In the genomic region with DNA sequence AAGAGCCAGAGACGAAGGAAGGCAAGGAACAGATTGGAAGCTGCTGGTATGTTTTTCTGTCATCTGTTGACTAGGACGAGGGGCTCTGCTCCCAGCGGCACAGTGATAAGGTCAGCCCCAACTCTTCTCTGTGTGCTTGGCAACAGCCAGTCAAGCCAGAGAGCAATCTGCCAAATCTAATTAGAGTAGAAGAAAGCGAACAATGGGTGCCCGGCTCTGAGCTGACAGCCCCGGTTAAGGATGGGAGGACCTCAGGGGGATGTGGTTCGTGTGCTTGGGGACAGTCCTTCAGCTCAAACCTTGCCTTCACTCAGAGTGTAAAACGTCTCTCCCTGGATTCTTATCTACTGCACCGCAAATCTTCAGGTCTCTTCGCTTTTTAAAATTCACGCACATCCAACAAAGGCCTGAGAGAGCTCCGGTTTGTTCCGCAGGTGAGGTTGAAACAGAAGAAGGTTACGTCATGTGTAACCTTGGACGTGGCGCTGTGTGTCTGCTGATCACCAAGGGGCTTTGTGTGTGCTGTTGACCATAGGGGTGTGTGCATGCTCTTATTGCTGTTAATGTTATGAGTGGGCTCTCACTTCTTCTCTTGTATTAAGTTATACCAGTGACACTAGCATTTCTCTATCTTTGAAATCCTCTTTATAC, we compare ENCODE assay signal across 13 mouse cellular contexts. TPM values are rescaled to one million over a fixed set of nuclear protein-coding genes. Genes with fewer than 3 reads are reported as not detected.
A peak's percentile ranks its signal among the peaks of the same experiment; 100 is the strongest.
DNase-seq lines count a peak whose midpoint lies in the region; ATAC-seq lines count a peak whose summit lies in the region.
"Had no signal": no experiment of that assay in that cellular context is flagged by ENCODE, and none has a peak within 500 bp of the region (broad histone marks: within the 10 kb centered on the region; RNA-seq: fewer than 3 reads in every experiment).

No protein-coding gene starts in this region.

- H3K27me3 ChIP-seq in heart, embryonic 13.5 days (replicated peaks), result no peaks in the 10 kb centered on the region
- no peaks in the 10 kb centered on the region for H3K27me3 ChIP-seq in forebrain, embryonic 14.5 days (replicated peaks; ENCODE audit: control insufficient read depth, insufficient read depth, low read length)
- H3K27me3 ChIP-seq in midbrain, embryonic 16.5 days (ENCODE audit: control insufficient read depth, insufficient read depth, low read depth, low read length), result no peaks in the 10 kb centered on the region

- peak overlapping the region; percentile 55 for H3K9ac ChIP-seq in heart, embryonic 13.5 days
- H3K9ac ChIP-seq in forebrain, embryonic 14.5 days (ENCODE audit: low read length), result peak overlapping the region; percentile 90
- H3K9ac ChIP-seq in midbrain, embryonic 16.5 days (ENCODE audit: low read depth, low read length), result peak overlapping the region; percentile 68

- no peaks in the 10 kb centered on the region for H3K36me3 ChIP-seq in heart, embryonic 13.5 days
- no peaks in the 10 kb centered on the region for H3K36me3 ChIP-seq in forebrain, embryonic 14.5 days (ENCODE audit: control insufficient read depth, insufficient read depth, low read length)
- H3K36me3 ChIP-seq in midbrain, embryonic 16.5 days (ENCODE audit: control insufficient read depth, insufficient read depth, low read length), result no peaks in the 10 kb centered on the region
- H3K36me3 ChIP-seq: G1E had no signal

- peaks cover 59% of the 10 kb centered on the region for H3K4me1 ChIP-seq in heart, embryonic 13.5 days
- peaks cover 36% of the 10 kb centered on the region for H3K4me1 ChIP-seq in forebrain, embryonic 14.5 days (ENCODE audit: control insufficient read depth, insufficient read depth, low read length)
- H3K4me1 ChIP-seq in midbrain, embryonic 16.5 days (ENCODE audit: control insufficient read depth, insufficient read depth, low read length), result peaks cover 49% of the 10 kb centered on the region

- peak overlapping the region; percentile 17 for H3K4me3 ChIP-seq in heart, embryonic 13.5 days
- peak overlapping the region; percentile 44 for H3K4me3 ChIP-seq in forebrain, embryonic 14.5 days (ENCODE audit: low read depth, low read length)
- peak overlapping the region; percentile 42 for H3K4me3 ChIP-seq in midbrain, embryonic 16.5 days (ENCODE audit: low read depth, low read length)

- DNase-seq in heart, postnatal 25 days (ENCODE audit: low spot score), result no peak
- DNase-seq in brain, adult 2 months (ENCODE audit: low read depth, low spot score), result peak; percentile 58
- peak; percentile 90 for DNase-seq in forebrain, embryonic 14.5 days (ENCODE audit: low spot score)
- DNase-seq in kidney, adult 18-20 months, result no peak
- DNase-seq in kidney, postnatal 14 days, result no peak
- no peak for DNase-seq in left cerebral cortex, adult 9 months (ENCODE audit: low spot score in 2 of 2)
- DNase-seq: gastrocnemius, postnatal 14 days; layer of hippocampus, postnatal 36 days; lung, postnatal 4 days; spleen, adult 18-20 months had no signal

- intact Hi-C loops in heart, postnatal 25 days (cut with DNase I), result loop anchor here (2.0 kb wide), 1 partner anchor 31 kb away; the partner anchor contains the start of genes Gm49450 and Tuba1a

- H3K9me3 ChIP-seq in heart, embryonic 13.5 days, result no peaks in the 10 kb centered on the region
- no peaks in the 10 kb centered on the region for H3K9me3 ChIP-seq in forebrain, embryonic 14.5 days (replicated peaks; ENCODE audit: control insufficient read depth, low read length)
- no peaks in the 10 kb centered on the region for H3K9me3 ChIP-seq in midbrain, embryonic 16.5 days (replicated peaks; ENCODE audit: control insufficient read depth, low read length, poor library complexity, severe bottlenecking)
- H3K9me3 ChIP-seq: G1E had no signal

- H3K27ac ChIP-seq in heart, embryonic 13.5 days (replicated peaks), result peak overlapping the region; percentile 69
- peak overlapping the region; percentile 96 for H3K27ac ChIP-seq in forebrain, embryonic 14.5 days (ENCODE audit: low read depth, low read length)
- peak overlapping the region; percentile 100 for H3K27ac ChIP-seq in midbrain, embryonic 16.5 days (ENCODE audit: low read length)

- no peak for ATAC-seq in heart, embryonic 13.5 days (ENCODE audit: extremely low read depth, insufficient number of reproducible peaks, low FRiP score, low TSS enrichment)
- ATAC-seq in forebrain, embryonic 14.5 days, result peak; percentile 57
- ATAC-seq in midbrain, embryonic 16.5 days, result peak; percentile 40; the same call in 1 of the 2 replicates

- H3K4me2 ChIP-seq in heart, embryonic 13.5 days, result peak overlapping the region; percentile 81
- peak overlapping the region; percentile 59 for H3K4me2 ChIP-seq in forebrain, embryonic 14.5 days (ENCODE audit: low read length)
- peak overlapping the region; percentile 74 for H3K4me2 ChIP-seq in midbrain, embryonic 16.5 days (ENCODE audit: low read length)

- WGBS in heart, embryonic 13.5 days, result 30% methylated on average over 16 of the region's 16 CpGs
- 18% methylated on average over 16 of the region's 16 CpGs for WGBS in forebrain, embryonic 14.5 days
- WGBS in midbrain, embryonic 16.5 days, result 5% methylated on average over 16 of the region's 16 CpGs

RNA-seq across cellular contexts. Expression of gene Tuba1a, which starts 30.1 kb away (rescaled TPM):
- 1,012 and 1,030 TPM in 2 replicates for polyA plus RNA-seq in heart, embryonic 13.5 days (2015; fragmentation: Nextera tagmentation; extraction: Ambion mirVana)
- 100 to 1,000 TPM in 1 of 2 experiments, 10 to 100 TPM in 1; 99.4 to 105 TPM for total RNA-seq in heart, postnatal 25 days (2021)
- polyA plus RNA-seq in forebrain, embryonic 14.5 days (2014; fragmentation: Nextera tagmentation; extraction: Ambion mirVana), result 18,182 and 18,289 TPM in 2 replicates
- polyA plus RNA-seq in midbrain, embryonic 16.5 days (2015; fragmentation: Nextera tagmentation; extraction: Ambion mirVana), result 17,735 and 17,910 TPM in 2 replicates

RNA-seq across cellular contexts. Expression of gene Gm49450, which starts 30.2 kb away (rescaled TPM):
- not detected in 2 replicates for polyA plus RNA-seq in heart, embryonic 13.5 days (2015; fragmentation: Nextera tagmentation; extraction: Ambion mirVana)
- total RNA-seq in heart, postnatal 25 days (2021), result not detected
- not detected in 2 replicates for polyA plus RNA-seq in forebrain, embryonic 14.5 days (2014; fragmentation: Nextera tagmentation; extraction: Ambion mirVana)
- polyA plus RNA-seq in midbrain, embryonic 16.5 days (2015; fragmentation: Nextera tagmentation; extraction: Ambion mirVana), result not detected in 2 replicates
- total RNA-seq: G1E; gastrocnemius, postnatal 14 days; layer of hippocampus, postnatal 36 days had no signal
- polyA plus RNA-seq: G1E had no signal

RNA-seq across cellular contexts. Expression of gene Tuba1c, which starts 46.1 kb away (rescaled TPM):
- 150 and 158 TPM in 2 replicates for polyA plus RNA-seq in heart, embryonic 13.5 days (2015; fragmentation: Nextera tagmentation; extraction: Ambion mirVana)
- 10 to 100 TPM; 33.5 to 33.7 TPM for total RNA-seq in heart, postnatal 25 days (2021)
- polyA plus RNA-seq in forebrain, embryonic 14.5 days (2014; fragmentation: Nextera tagmentation; extraction: Ambion mirVana), result 56.7 and 93.1 TPM in 2 replicates
- polyA plus RNA-seq in midbrain, embryonic 16.5 days (2015; fragmentation: Nextera tagmentation; extraction: Ambion mirVana), result 11.6 and 12.5 TPM in 2 replicates

RNA-seq across cellular contexts. Expression of gene Tuba1b, which starts 49.2 kb away (rescaled TPM):
- 1,584 and 1,655 TPM in 2 replicates for polyA plus RNA-seq in heart, embryonic 13.5 days (2015; fragmentation: Nextera tagmentation; extraction: Ambion mirVana)
- total RNA-seq in heart, postnatal 25 days (2021), result 100 to 1,000 TPM; 163 to 175 TPM
- 1,499 and 1,719 TPM in 2 replicates for polyA plus RNA-seq in forebrain, embryonic 14.5 days (2014; fragmentation: Nextera tagmentation; extraction: Ambion mirVana)
- polyA plus RNA-seq in midbrain, embryonic 16.5 days (2015; fragmentation: Nextera tagmentation; extraction: Ambion mirVana), result 1,165 and 1,361 TPM in 2 replicates

Comparison
In these comparisons a context has a peak if more than half of its experiments do, and no peak if none do; other contexts are left out.
1. DNase-seq: peak in brain, adult 2 months (single experiment) and forebrain, embryonic 14.5 days (single experiment); none in heart, postnatal 25 days (single experiment), kidney, adult 18-20 months (single experiment), kidney, postnatal 14 days (single experiment) and left cerebral cortex, adult 9 months (0 of 2).
2. RNA of gene Tuba1a, which starts 30.1 kb away (polyA plus RNA-seq): 18,182 to 18,289 TPM in forebrain, embryonic 14.5 days and 17,735 to 17,910 TPM in midbrain, embryonic 16.5 days; 1,012 to 1,030 TPM in heart, embryonic 13.5 days; every median in the first group is over 10 times any median in the second.
3. Peak in every context shown above with its lines, with median percentiles within 50 percentile points of each other: H3K27ac ChIP-seq, H3K4me2 ChIP-seq, H3K4me3 ChIP-seq and H3K9ac ChIP-seq.